Mouse (Mus musculus): Measurements from ENCODE around the gene Ttc7b.

DNA sequence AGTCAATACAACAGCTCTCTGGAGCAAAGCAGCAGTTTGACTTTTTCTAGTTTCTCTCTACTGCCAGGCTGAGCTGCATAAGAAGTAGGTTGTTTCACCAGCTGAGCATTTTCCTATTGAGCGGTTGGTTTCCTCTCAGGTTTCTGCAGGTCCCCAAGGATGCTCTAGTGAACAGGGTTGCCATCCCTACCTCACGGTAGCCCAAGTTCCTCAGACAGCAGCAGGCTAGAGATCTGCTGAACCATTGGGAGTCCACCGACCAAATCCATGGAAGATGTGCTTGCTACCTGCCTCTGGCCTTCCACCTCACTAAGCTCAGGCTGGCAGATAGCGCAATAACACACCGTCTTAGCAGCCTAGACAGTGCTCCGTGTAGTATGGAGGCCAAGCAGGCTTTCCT is 95.6 kb downstream of the Ttc7b start:
- no peak for TF ChIP-seq POLR2A (IDR thresholded peaks at IDR 0.05; ENCODE audit: borderline replicate concordance, extremely low read depth, low read depth, low read length)
- no peak for TF ChIP-seq CTCF (IDR thresholded peaks at IDR 0.05; ENCODE audit: insufficient read depth, low read length)
